Mouse (Mus musculus) MEL (cell line): ENCODE results near the gene Mcrip1.

Experiments
- CTCF ChIP-seq, 3 experiments: IDR thresholded peaks in 2 of 3; conservative IDR thresholded peaks in 1 of 3; 2 replicates each; pipeline ENCODE4 v1.5.1; 2011 to 2012; ENCODE audit warnings: low read length in 3 of 3, low read depth in 2 of 3, mild to moderate bottlenecking in 2 of 3, improper control_type of control experiment in 1 of 3, inconsistent platforms in 1 of 3, mixed read lengths in 1 of 3, moderate library complexity in 1 of 3; ENCODE audit not compliant: control insufficient read depth in 1 of 3, insufficient read depth in 1 of 3, poor library complexity in 1 of 3, severe bottlenecking in 1 of 3
- EP300 ChIP-seq, 2 experiments: IDR thresholded peaks; 2 replicates each; pipeline ENCODE4 v1.6.1; 2011; ENCODE audit warnings: improper control_type of control experiment in 2 of 2, low read length in 2 of 2, low read depth in 1 of 2, mild to moderate bottlenecking in 1 of 2
- ETS1 ChIP-seq: IDR thresholded peaks from 2 replicates; pipeline ENCODE4 v1.6.1; 2012; ENCODE audit warnings: low read depth, mild to moderate bottlenecking, inconsistent platforms, low read length, improper control_type of control experiment, moderate library complexity
- GABPA ChIP-seq: IDR thresholded peaks from 2 replicates; pipeline ENCODE4 v1.6.1; 2012; ENCODE audit warnings: low read depth, mild to moderate bottlenecking, inconsistent platforms, low read length, improper control_type of control experiment, moderate library complexity
- MXI1 ChIP-seq: IDR thresholded peaks from 2 replicates; pipeline ENCODE4 v1.6.1; 2011; ENCODE audit warnings: mild to moderate bottlenecking, low read depth, low read length, improper control_type of control experiment
- MYB ChIP-seq: IDR thresholded peaks from 2 replicates; pipeline ENCODE4 v1.6.1; 2011; ENCODE audit warnings: mild to moderate bottlenecking, low read depth, low read length, improper control_type of control experiment
- POLR2A ChIP-seq, 2 experiments: IDR thresholded peaks; 2 replicates each; pipeline ENCODE4 v1.6.1; 2011 to 2012; ENCODE audit warnings: low read length in 2 of 2, mild to moderate bottlenecking in 2 of 2, control low read depth in 1 of 2, improper control_type of control experiment in 1 of 2, low read depth in 1 of 2, moderate library complexity in 1 of 2; ENCODE audit not compliant: control insufficient read depth in 1 of 2, insufficient read depth in 1 of 2, poor library complexity in 1 of 2
- RCOR1 ChIP-seq: IDR thresholded peaks from 2 replicates; pipeline ENCODE4 v1.6.1; 2012; ENCODE audit warnings: low read depth, mild to moderate bottlenecking, inconsistent platforms, low read length, improper control_type of control experiment
- SIN3A ChIP-seq: IDR thresholded peaks from 2 replicates; pipeline ENCODE4 v1.6.1; 2012; ENCODE audit warnings: low read length, improper control_type of control experiment, inconsistent platforms
- TAL1 ChIP-seq: IDR thresholded peaks from 2 replicates; pipeline ENCODE4 v1.6.1; 2012; ENCODE audit warnings: mild to moderate bottlenecking, inconsistent platforms, low read length, moderate library complexity, mixed read lengths
- TBP ChIP-seq: IDR thresholded peaks from 2 replicates; pipeline ENCODE4 v1.8.0; 2011; ENCODE audit warnings: low read depth, low read length, improper control_type of control experiment
- TCF12 ChIP-seq: IDR thresholded peaks from 2 replicates; pipeline ENCODE4 v1.6.1; 2014; ENCODE audit warnings: low read depth, mild to moderate bottlenecking, inconsistent platforms, low read length, improper control_type of control experiment, moderate library complexity
- USF1 ChIP-seq: IDR thresholded peaks from 2 replicates; pipeline ENCODE4 v1.6.1; 2014; ENCODE audit warnings: low read depth, mild to moderate bottlenecking, inconsistent platforms, low read length, improper control_type of control experiment, moderate library complexity

GRCm38 (mm10) chr11:120542376-120542775 is 7.2 kb downstream of the Mcrip1 start:
- no peak for TF ChIP-seq TBP
- TF ChIP-seq RCOR1: no peak
- no peak for TF ChIP-seq ETS1
- TF ChIP-seq EP300 (IDR thresholded peaks at IDR 0.05; ENCODE audit: low read depth in 1 of 2, low read length in 2 of 2): no peak
- no peak for TF ChIP-seq POLR2A (IDR thresholded peaks at IDR 0.05; ENCODE audit: control insufficient read depth in 1 of 2, insufficient read depth in 1 of 2, low read depth in 1 of 2, low read length in 2 of 2, poor library complexity in 1 of 2)
- no peak for TF ChIP-seq MXI1
- no peak for TF ChIP-seq USF1
- no peak for TF ChIP-seq CTCF (IDR thresholded peaks at IDR 0.05 in 2 of 3, conservative IDR thresholded peaks at IDR 0.05 in 1 of 3; ENCODE audit: control insufficient read depth in 1 of 3, insufficient read depth in 1 of 3, low read depth in 2 of 3, low read length in 3 of 3, poor library complexity in 1 of 3, severe bottlenecking in 1 of 3)
- TF ChIP-seq MYB: no peak
- TF ChIP-seq SIN3A: no peak
- no peak for TF ChIP-seq TCF12
- no peak for TF ChIP-seq TAL1
- TF ChIP-seq GABPA: no peak
